Mouse (Mus musculus): Measurements from ENCODE around the gene Osbp2. TPM values are rescaled to one million over a fixed set of nuclear protein-coding genes. Genes with fewer than 3 reads are reported as not detected.

Gene Osbp2
- polyA plus RNA-seq, 1 experiment from 2014 or later, result 2.4 TPM

DNA sequence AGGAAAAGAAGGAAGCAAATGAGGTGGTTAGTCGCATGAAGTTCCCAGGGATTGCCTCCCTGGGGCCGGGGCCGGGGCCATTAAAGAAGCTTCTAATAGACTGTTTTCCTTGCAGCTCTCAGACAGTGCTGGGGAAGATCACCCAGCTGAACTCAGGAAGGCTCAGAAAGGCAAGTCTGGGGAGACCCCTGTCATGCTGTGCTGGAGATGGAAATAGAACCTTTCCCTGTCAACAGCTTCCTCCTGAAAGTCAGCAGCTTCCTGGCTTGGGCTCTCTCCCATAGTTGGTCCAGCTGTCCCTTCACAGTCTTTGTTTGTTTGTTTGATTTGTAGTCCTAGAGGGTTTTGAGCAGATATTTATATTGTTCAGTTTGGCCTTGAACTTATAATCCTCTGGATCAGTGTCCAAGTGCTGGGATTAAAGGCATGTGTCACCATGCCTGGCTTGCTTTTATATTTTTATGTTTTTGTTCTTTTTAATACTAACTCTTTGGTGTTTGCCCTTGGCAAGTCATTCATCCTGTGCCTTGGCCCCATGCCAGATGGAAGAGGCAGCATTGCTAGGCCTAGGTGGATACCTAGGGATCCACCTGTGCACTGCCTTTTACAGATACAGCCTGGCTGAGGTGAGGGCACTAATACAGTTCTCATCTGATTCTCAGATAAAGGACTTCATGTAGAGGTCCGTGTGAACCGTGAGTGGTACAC, 178.8 kb downstream of the Osbp2 start:
- Histone ChIP-seq H3K9me3 (ENCODE audit: control insufficient read depth, low read length) (no peaks in the 10 kb centered on the region), H3K27me3 (ENCODE audit: control insufficient read depth, insufficient read depth, low read length) (no peaks in the 10 kb centered on the region), H3K4me2 (ENCODE audit: low read depth) (no peak overlapping the region), H3K27ac (ENCODE audit: low read depth, low read length) (no peak overlapping the region), H3K4me3 (ENCODE audit: low read depth, low read length) (no peak overlapping the region), H3K36me3 (ENCODE audit: control insufficient read depth, insufficient read depth, low read length) (peaks cover 36% of the 10 kb centered on the region), H3K9ac (ENCODE audit: low read length) (no peak overlapping the region), H3K4me1 (ENCODE audit: control insufficient read depth, insufficient read depth, low read length) (no peaks in the 10 kb centered on the region)
- DNase-seq (ENCODE audit: low spot score) (no peak), ATAC-seq (ENCODE audit: insufficient read depth, low FRiP score, low TSS enrichment) (no peak)
- WGBS, result 96% methylated on average over 5 of the region's 5 CpGs

DNA sequence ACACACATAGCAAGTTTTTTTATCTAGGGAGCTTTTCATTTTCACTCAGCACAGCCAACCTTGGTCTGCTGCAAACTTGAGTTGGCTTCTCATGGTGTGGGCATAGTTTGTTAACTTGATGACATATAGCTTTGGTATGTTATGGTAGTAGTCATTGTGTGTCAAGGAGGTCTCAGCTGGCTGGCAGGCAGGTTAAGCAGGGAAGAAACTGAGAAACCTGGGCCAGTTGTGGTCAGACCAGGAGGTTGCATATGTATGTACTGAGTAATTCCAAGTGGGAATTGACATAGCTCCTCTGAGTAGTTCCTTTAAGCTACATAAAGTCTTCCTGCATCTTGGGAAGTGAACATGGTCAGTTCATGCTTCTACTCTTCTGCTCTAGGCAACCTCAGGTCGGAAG, 179.5 kb downstream of the Osbp2 start:
- ATAC-seq (ENCODE audit: insufficient read depth, low FRiP score, low TSS enrichment), result no peak
- WGBS, result 92% methylated on average over 1 of the region's 1 CpGs
- H3K27ac ChIP-seq (ENCODE audit: low read depth, low read length), result no peak overlapping the region
- no peak overlapping the region for H3K4me3 ChIP-seq (ENCODE audit: low read depth, low read length)
- H3K27me3 ChIP-seq (ENCODE audit: control insufficient read depth, insufficient read depth, low read length), result no peaks in the 10 kb centered on the region
- DNase-seq (ENCODE audit: low spot score), result no peak
- no peak overlapping the region for H3K9ac ChIP-seq (ENCODE audit: low read length)
- H3K4me2 ChIP-seq (ENCODE audit: low read depth), result no peak overlapping the region
- H3K36me3 ChIP-seq (ENCODE audit: control insufficient read depth, insufficient read depth, low read length), result peaks cover 40% of the 10 kb centered on the region
- no peaks in the 10 kb centered on the region for H3K9me3 ChIP-seq (ENCODE audit: control insufficient read depth, low read length)
- no peaks in the 10 kb centered on the region for H3K4me1 ChIP-seq (ENCODE audit: control insufficient read depth, insufficient read depth, low read length)

DNA sequence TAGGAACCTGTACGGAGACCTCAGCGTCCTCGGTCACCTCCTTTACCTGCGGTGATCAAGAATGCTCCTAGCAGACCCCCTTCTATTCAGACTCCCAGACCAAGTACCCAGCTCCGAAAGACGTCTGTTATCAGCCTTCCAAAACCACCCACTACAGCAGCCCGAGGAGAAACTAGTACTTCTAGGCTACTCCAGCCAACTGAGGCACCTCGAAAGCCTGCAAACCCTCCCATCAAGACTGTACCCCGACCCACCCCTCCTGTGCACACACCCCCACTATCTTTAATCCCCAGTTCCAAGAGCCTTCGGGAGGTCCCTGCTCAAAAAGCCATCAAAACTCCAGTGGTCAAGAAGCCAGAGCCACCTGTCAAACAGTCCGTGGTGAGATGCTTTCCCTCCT, 180.0 kb downstream of the Osbp2 start:
- Histone ChIP-seq H3K9ac (ENCODE audit: low read length) (no peak overlapping the region), H3K36me3 (ENCODE audit: control insufficient read depth, insufficient read depth, low read length) (peaks cover 37% of the 10 kb centered on the region), H3K9me3 (ENCODE audit: control insufficient read depth, low read length) (no peaks in the 10 kb centered on the region), H3K27me3 (ENCODE audit: control insufficient read depth, insufficient read depth, low read length) (no peaks in the 10 kb centered on the region), H3K27ac (ENCODE audit: low read depth, low read length) (no peak overlapping the region), H3K4me3 (ENCODE audit: low read depth, low read length) (no peak overlapping the region), H3K4me2 (ENCODE audit: low read depth) (no peak overlapping the region), H3K4me1 (ENCODE audit: control insufficient read depth, insufficient read depth, low read length) (no peaks in the 10 kb centered on the region)
- WGBS, result 93% methylated on average over 11 of the region's 11 CpGs
- no peak for DNase-seq (ENCODE audit: low spot score)
- no peak for ATAC-seq (ENCODE audit: insufficient read depth, low FRiP score, low TSS enrichment)

DNA sequence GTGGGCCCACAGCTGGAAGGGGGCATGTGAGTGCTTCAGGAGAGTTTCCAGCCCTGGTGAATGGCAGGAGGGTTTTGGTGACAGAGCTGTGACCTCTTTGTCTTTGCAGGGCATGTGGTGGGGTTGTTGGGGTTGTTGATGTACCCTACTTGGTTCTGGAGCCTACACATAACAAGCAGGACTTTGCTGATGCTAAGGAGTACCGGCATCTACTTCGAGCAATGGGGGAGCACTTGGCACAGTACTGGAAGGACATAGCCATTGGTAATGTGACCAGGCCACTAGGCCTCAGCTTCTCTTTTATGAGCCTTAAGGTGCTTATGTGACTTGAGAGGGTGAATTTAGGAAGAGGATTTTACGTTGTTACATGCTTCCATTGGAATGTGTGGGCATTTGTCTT, 183.9 kb downstream of the Osbp2 start:
- H3K27ac ChIP-seq (ENCODE audit: low read depth, low read length), result no peak overlapping the region
- no peak overlapping the region for H3K4me2 ChIP-seq (ENCODE audit: low read depth)
- DNase-seq (ENCODE audit: low spot score) (no peak), ATAC-seq (ENCODE audit: insufficient read depth, low FRiP score, low TSS enrichment) (no peak)
- no peaks in the 10 kb centered on the region for H3K4me1 ChIP-seq (ENCODE audit: control insufficient read depth, insufficient read depth, low read length)
- peaks cover 27% of the 10 kb centered on the region for H3K36me3 ChIP-seq (ENCODE audit: control insufficient read depth, insufficient read depth, low read length)
- H3K27me3 ChIP-seq (ENCODE audit: control insufficient read depth, insufficient read depth, low read length), result no peaks in the 10 kb centered on the region
- H3K9ac ChIP-seq (ENCODE audit: low read length), result no peak overlapping the region
- no peak overlapping the region for H3K4me3 ChIP-seq (ENCODE audit: low read depth, low read length)
- 98% methylated on average over 3 of the region's 3 CpGs for WGBS
- H3K9me3 ChIP-seq (ENCODE audit: control insufficient read depth, low read length), result no peaks in the 10 kb centered on the region

DNA sequence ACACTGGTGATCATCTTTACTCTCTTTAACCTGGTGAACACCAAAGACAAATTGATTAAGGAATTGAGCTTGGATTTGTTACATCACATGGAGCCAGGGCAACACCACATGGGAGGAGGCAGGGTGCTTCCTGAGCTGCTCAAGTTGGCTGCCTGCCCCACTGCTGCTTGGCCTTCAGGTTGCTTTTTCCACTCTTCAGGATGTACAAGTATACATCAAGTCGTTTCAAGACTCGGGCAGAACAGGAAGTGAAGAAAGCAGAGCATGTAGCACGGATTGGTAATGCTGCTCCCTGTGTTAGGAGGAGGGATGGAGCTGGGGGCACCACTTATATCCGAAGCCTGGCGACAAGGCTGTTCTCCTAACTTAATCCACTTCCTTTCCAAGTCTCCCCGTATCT, 186.5 kb downstream of the Osbp2 start:
- H3K27me3 ChIP-seq (ENCODE audit: control insufficient read depth, insufficient read depth, low read length), result no peaks in the 10 kb centered on the region
- no peak overlapping the region for H3K27ac ChIP-seq (ENCODE audit: low read depth, low read length)
- WGBS, result 89% methylated on average over 6 of the region's 6 CpGs
- H3K4me3 ChIP-seq (ENCODE audit: low read depth, low read length), result no peak overlapping the region
- peaks cover 21% of the 10 kb centered on the region for H3K36me3 ChIP-seq (ENCODE audit: control insufficient read depth, insufficient read depth, low read length)
- no peak overlapping the region for H3K9ac ChIP-seq (ENCODE audit: low read length)
- DNase-seq (ENCODE audit: low spot score), result no peak
- no peak overlapping the region for H3K4me2 ChIP-seq (ENCODE audit: low read depth)
- no peak for ATAC-seq (ENCODE audit: insufficient read depth, low FRiP score, low TSS enrichment)
- H3K4me1 ChIP-seq (ENCODE audit: control insufficient read depth, insufficient read depth, low read length), result no peaks in the 10 kb centered on the region
- no peaks in the 10 kb centered on the region for H3K9me3 ChIP-seq (ENCODE audit: control insufficient read depth, low read length)

DNA sequence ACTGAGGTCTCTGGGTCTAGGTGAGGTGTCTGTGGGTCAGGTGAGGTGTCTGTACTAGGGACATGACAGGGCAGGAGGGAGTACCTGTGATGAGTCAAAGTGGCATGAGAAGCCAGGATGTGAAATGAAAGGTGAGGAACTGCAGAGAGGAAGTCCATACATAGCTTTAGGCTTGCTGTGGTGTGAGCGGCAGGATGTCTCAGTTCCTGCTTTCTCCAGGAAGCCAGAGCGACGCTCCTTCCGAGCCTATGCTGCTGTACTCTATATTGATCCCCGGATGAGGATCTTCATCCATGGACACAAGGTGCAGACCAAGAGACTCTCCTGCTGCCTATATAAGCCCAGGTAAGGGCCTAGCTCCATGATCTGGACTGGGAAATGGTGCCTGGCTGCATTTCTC, 187.3 kb downstream of the Osbp2 start:
- no peak for DNase-seq (ENCODE audit: low spot score)
- Histone ChIP-seq H3K9ac (ENCODE audit: low read length) (no peak overlapping the region), H3K4me1 (ENCODE audit: control insufficient read depth, insufficient read depth, low read length) (no peaks in the 10 kb centered on the region), H3K9me3 (ENCODE audit: control insufficient read depth, low read length) (no peaks in the 10 kb centered on the region), H3K4me3 (ENCODE audit: low read depth, low read length) (no peak overlapping the region), H3K4me2 (ENCODE audit: low read depth) (no peak overlapping the region), H3K27ac (ENCODE audit: low read depth, low read length) (no peak overlapping the region), H3K27me3 (ENCODE audit: control insufficient read depth, insufficient read depth, low read length) (no peaks in the 10 kb centered on the region), H3K36me3 (ENCODE audit: control insufficient read depth, insufficient read depth, low read length) (peaks cover 21% of the 10 kb centered on the region)
- 98% methylated on average over 5 of the region's 5 CpGs for WGBS
- no peak for ATAC-seq (ENCODE audit: insufficient read depth, low FRiP score, low TSS enrichment)

DNA sequence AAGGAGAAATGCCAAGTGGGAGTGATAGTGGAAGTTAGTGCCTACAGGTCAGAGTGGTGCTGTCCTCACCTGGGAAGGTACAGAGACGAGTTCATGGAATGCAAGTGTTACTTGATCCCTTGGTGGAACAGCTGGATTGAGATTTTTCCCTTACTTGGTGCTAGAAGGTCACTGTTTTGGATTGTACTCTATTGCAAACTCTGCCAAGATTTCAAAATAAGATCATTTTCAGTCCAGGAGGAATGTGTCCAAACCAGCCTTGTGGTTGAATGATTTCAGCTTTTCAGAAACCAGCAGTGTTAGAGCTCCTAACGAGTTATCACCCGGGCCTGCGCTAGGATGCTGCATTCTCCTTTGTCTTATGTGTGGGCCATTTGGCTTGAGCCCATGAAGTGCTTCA, 189.2 kb downstream of the Osbp2 start:
- H3K36me3 ChIP-seq (ENCODE audit: control insufficient read depth, insufficient read depth, low read length), result peaks cover 7% of the 10 kb centered on the region
- ATAC-seq (ENCODE audit: insufficient read depth, low FRiP score, low TSS enrichment), result no peak
- no peak overlapping the region for H3K27ac ChIP-seq (ENCODE audit: low read depth, low read length)
- H3K4me2 ChIP-seq (ENCODE audit: low read depth), result no peak overlapping the region
- no peak overlapping the region for H3K4me3 ChIP-seq (ENCODE audit: low read depth, low read length)
- H3K9me3 ChIP-seq (ENCODE audit: control insufficient read depth, low read length), result no peaks in the 10 kb centered on the region
- no peak overlapping the region for H3K9ac ChIP-seq (ENCODE audit: low read length)
- 85% methylated on average over 4 of the region's 4 CpGs for WGBS
- DNase-seq (ENCODE audit: low spot score), result no peak
- no peaks in the 10 kb centered on the region for H3K27me3 ChIP-seq (ENCODE audit: control insufficient read depth, insufficient read depth, low read length)
- no peaks in the 10 kb centered on the region for H3K4me1 ChIP-seq (ENCODE audit: control insufficient read depth, insufficient read depth, low read length)

DNA sequence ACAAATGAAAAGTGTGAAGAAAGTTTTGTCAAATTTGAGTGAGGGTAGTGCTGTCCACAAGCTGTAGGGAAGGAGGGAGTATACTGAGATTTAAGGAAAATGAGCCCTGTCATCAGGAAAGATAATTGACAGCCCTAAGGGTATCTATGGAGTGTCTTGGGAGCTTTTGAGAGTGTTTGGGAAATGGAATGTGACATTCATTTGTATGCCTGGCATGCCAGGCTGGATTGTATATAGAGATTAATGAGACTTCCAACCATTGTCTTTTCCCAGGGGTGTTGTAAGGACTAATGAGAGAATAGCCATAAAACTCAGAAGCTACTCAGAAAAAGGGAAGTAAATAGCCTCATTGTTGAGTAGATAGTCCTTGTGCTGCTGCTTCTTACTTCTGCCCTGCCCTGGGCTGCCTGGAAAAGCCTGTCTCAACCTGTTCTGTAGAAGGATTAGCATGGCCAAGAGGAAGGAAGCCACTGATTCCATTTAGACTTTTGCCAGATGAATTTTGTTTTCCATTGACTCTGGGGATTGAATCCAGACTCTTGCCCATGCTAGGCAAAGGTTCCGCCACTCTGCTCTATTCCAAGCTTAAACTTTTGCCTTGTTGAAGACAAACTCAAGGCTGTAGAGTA, 192.6 kb downstream of the Osbp2 start:
- H3K27me3 ChIP-seq (ENCODE audit: control insufficient read depth, insufficient read depth, low read length), result no peaks in the 10 kb centered on the region
- H3K4me1 ChIP-seq (ENCODE audit: control insufficient read depth, insufficient read depth, low read length), result no peaks in the 10 kb centered on the region
- H3K4me2 ChIP-seq (ENCODE audit: low read depth), result no peak overlapping the region
- H3K4me3 ChIP-seq (ENCODE audit: low read depth, low read length), result no peak overlapping the region
- WGBS, result 93% methylated on average over 1 of the region's 1 CpGs
- no peak for ATAC-seq (ENCODE audit: insufficient read depth, low FRiP score, low TSS enrichment)
- H3K27ac ChIP-seq (ENCODE audit: low read depth, low read length), result no peak overlapping the region
- no peak overlapping the region for H3K9ac ChIP-seq (ENCODE audit: low read length)
- no peak for DNase-seq (ENCODE audit: low spot score)
- H3K9me3 ChIP-seq (ENCODE audit: control insufficient read depth, low read length), result no peaks in the 10 kb centered on the region
- peaks cover 2% of the 10 kb centered on the region for H3K36me3 ChIP-seq (ENCODE audit: control insufficient read depth, insufficient read depth, low read length)

DNA sequence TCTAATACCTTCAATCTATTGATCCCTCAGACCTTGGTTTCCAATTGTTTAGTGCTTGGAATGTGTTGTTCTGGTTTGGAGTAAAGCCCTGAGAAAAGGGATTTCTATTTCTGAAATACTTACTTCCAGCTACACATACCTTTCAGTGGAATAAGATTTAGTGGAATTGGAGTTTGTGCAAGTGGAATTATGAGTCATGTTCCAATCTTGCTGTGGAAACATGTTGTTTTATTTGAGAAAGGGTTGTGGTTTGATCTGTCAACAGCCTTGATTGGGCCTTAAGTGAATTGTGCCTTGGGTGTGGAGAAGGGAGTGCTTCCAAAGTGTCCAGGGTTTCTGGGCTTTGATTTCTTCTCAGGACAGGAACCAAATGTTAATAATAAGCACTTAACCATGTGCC, 193.9 kb downstream of the Osbp2 start:
- Histone ChIP-seq H3K9me3 (ENCODE audit: control insufficient read depth, low read length) (no peaks in the 10 kb centered on the region), H3K4me3 (ENCODE audit: low read depth, low read length) (no peak overlapping the region), H3K27ac (ENCODE audit: low read depth, low read length) (no peak overlapping the region), H3K36me3 (ENCODE audit: control insufficient read depth, insufficient read depth, low read length) (peaks cover 2% of the 10 kb centered on the region; the same call in 1 of the 2 replicates), H3K9ac (ENCODE audit: low read length) (no peak overlapping the region), H3K4me2 (ENCODE audit: low read depth) (no peak overlapping the region), H3K4me1 (ENCODE audit: control insufficient read depth, insufficient read depth, low read length) (no peaks in the 10 kb centered on the region), H3K27me3 (ENCODE audit: control insufficient read depth, insufficient read depth, low read length) (no peaks in the 10 kb centered on the region)
- ATAC-seq (ENCODE audit: insufficient read depth, low FRiP score, low TSS enrichment) (no peak), DNase-seq (ENCODE audit: low spot score) (no peak)

Data from neural tube, embryonic 11.5 days (tissue).